Mouse (Mus musculus) CH12F3 (cell line): ENCODE results near the gene Lrrc74a.

Experiments used
- in situ Hi-C: fragments of 300-500 bp; cut with MboI; formaldehyde crosslinking; loops from 2 replicates; pipeline ENCODE4 v1.14.3; 2020; ENCODE audit warnings: low sequenced_read_pairs

The Lrrc74a gene

GRCm38 (mm10) chr12:86779206-86779989 is 45.2 kb downstream of the Lrrc74a start:
- in situ Hi-C loops, result no loop called here

- in situ Hi-C loops, result no loop called here
Measured at GRCm38 (mm10) chr12:86781654-86782202, 47.6 kb downstream of the Lrrc74a start.

GRCm38 (mm10) chr12:86786149-86787019 is 52.2 kb downstream of the Lrrc74a start:
- in situ Hi-C loops, result no loop called here

- in situ Hi-C loops, result no loop called here
Measured at GRCm38 (mm10) chr12:86787020-86787553, 52.9 kb downstream of the Lrrc74a start.

- in situ Hi-C loops, result loop anchor here (10.0 kb wide), 1 partner anchor 145 kb away; no protein-coding TSS in a partner anchor
Measured at GRCm38 (mm10) chr12:86790100-86790848, 56.1 kb downstream of the Lrrc74a start.

- in situ Hi-C loops, result loop anchor here (10.0 kb wide), 1 partner anchor 144 kb away; no protein-coding TSS in a partner anchor
Measured at GRCm38 (mm10) chr12:86790849-86791127, 56.6 kb downstream of the Lrrc74a start.

- in situ Hi-C loops, result loop anchor here (10.0 kb wide), 1 partner anchor 143 kb away; no protein-coding TSS in a partner anchor
Measured at GRCm38 (mm10) chr12:86791987-86792386, 57.8 kb downstream of the Lrrc74a start.

- in situ Hi-C loops, result loop anchor here (10.0 kb wide), 1 partner anchor 141 kb away; no protein-coding TSS in a partner anchor
Measured at GRCm38 (mm10) chr12:86793830-86794229, 59.7 kb downstream of the Lrrc74a start.

GRCm38 (mm10) chr12:86794331-86794730 is 60.2 kb downstream of the Lrrc74a start:
- in situ Hi-C loops, result loop anchor here (10.0 kb wide), 1 partner anchor 140 kb away; no protein-coding TSS in a partner anchor

- in situ Hi-C loops, result loop anchor here (5.0 to 10.0 kb wide), 2 partner anchors 117 to 140 kb away; no protein-coding TSS in a partner anchor
Measured at GRCm38 (mm10) chr12:86795076-86795837, 61.1 kb downstream of the Lrrc74a start.

GRCm38 (mm10) chr12:86795838-86796232 is 61.7 kb downstream of the Lrrc74a start:
- in situ Hi-C loops, result loop anchor here (5.0 to 10.0 kb wide), 2 partner anchors 116 to 139 kb away; no protein-coding TSS in a partner anchor

- in situ Hi-C loops, result loop anchor here (5.0 to 10.0 kb wide), 2 partner anchors 116 to 138 kb away; no protein-coding TSS in a partner anchor
Measured at GRCm38 (mm10) chr12:86796351-86796750, 62.2 kb downstream of the Lrrc74a start.

GRCm38 (mm10) chr12:86797771-86798170 is 63.6 kb downstream of the Lrrc74a start:
- in situ Hi-C loops, result loop anchor here (5.0 to 10.0 kb wide), 2 partner anchors 115 to 137 kb away; no protein-coding TSS in a partner anchor

- in situ Hi-C loops, result loop anchor here (5.0 to 10.0 kb wide), 2 partner anchors 113 to 136 kb away; no protein-coding TSS in a partner anchor
Measured at GRCm38 (mm10) chr12:86798773-86799540, 64.8 kb downstream of the Lrrc74a start.

GRCm38 (mm10) chr12:86799786-86800185 is 65.6 kb downstream of the Lrrc74a start:
- in situ Hi-C loops, result loop anchor here (5.0 to 10.0 kb wide), 2 partner anchors 113 to 135 kb away; no protein-coding TSS in a partner anchor

GRCm38 (mm10) chr12:86800336-86800735 is 66.2 kb downstream of the Lrrc74a start:
- in situ Hi-C loops, result no loop called here

GRCm38 (mm10) chr12:86800765-86801147 is 66.6 kb downstream of the Lrrc74a start:
- in situ Hi-C loops, result no loop called here
